Mouse (Mus musculus): ENCODE measurements at regions not wholly inside any gene's neighbourhood (a gene's known extent, or its start where the extent isn't known, plus 50 kb on each side); places are given as distances from the start of the nearest gene placed in this dataset.

DNA sequence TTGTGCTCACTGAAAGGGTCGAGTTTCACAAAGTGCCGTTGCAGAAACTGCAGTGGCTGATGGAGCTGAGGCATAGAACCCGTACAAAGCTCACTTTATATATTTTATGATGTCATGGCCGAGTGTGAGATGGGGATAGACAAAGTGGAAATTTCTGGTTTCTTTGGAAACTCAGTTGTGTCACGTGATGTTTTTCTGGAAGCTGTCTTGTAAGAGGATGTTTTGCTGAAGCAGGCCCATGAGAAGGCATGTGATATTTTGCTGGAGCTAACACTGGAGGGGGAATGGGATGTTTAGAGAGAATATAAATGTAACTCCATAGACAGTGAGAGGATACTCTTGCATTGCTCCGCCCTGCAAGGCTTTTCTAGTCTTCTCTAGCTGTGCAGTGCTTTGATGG, 311.7 kb downstream of the Tmem132b start:
- no peak for DNase-seq (ENCODE audit: low spot score in 2 of 2)

GRCm38 (mm10) chr5:125849722-125850121, 318.1 kb downstream of the Tmem132b start:
- DNase-seq (ENCODE audit: low spot score in 2 of 2): no peak

- DNase-seq (ENCODE audit: low spot score in 2 of 2): no peak
Measured at GRCm38 (mm10) chr5:125876296-125876695, 344.7 kb downstream of the Tmem132b start.

DNA sequence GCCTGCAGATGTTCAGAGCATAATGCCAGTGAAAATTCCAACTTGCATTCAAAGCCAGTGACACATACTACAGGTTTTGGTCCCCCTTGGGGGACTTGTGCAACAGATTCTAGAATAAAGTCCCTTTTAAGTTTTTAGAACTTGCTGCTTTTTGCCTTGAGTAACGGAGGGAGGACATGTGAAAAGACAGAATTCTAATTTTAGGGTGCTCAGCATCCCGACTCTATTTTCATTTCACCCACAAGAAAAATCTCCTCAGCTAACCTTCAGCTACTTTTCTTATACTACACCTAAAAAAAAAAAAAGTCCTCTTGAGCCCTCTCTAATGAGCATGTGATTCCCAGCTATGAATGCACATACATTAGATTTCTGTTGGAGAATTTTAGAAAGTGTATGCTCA, 357.3 kb downstream of the Tmem132b start:
- no peak for DNase-seq (ENCODE audit: low spot score in 2 of 2)

DNA sequence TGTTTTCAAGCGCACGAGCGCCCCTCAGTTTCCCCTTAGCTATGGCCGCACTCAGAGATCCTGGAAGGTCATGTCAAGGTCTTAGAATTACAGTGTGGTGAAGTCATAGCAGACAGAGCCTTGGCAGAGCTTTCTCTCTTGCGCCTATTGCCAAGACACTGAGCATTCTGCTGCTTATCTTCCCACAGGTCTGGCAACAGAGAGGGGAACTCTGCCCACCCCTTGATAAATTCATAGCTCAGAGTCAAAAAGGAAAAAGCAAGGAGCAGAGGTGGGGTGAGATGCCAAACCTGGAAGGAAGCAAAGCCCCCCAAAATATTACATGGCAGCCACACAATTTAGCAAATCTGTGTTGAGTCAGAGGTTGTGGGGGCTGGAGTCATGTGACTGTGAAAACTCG, 362.3 kb downstream of the Tmem132b start:
- no peak for DNase-seq (ENCODE audit: low spot score in 2 of 2)

DNA sequence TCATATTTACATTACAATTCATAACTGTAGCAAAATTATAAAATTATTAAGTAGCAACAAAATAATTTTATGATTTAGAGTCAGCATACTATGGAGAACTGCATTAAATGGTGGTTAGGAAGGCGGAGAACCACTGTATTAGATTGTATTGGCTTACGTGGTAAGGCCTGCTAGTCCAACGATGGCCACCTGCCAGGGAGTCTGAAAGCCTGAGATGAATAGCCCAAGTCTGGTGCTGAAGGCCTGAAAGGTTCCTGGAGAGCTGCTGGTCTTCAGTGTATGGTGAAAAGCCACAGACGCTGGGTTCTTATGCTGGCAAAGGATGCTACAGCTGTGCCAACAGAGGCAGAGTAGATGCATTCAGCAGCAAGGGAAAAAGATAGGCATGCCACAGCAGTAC, 370.5 kb downstream of the Tmem132b start:
- DNase-seq (ENCODE audit: low spot score in 2 of 2): no peak

DNA sequence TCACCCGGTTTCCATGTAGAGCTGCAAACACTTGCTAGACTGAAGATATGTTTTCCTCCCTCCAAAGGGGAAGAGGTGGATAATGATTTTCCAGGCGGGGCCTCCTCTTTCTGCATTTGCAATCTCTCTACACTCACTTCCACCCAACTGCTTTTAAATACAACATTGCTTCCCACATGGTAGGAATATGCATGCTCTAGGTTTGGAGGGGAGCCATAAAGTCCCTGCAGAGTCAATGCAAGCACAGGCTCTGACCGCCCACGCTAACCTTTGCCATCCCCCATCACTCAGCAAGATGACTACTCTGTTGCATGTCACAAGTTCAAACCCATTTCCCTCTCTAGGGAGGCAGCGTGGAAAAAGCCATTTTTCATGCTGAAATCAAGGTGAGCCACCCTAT, 372.9 kb downstream of the Tmem132b start:
- no peak for DNase-seq (ENCODE audit: low spot score in 2 of 2)

- DNase-seq (ENCODE audit: low spot score in 2 of 2): no peak
Measured at GRCm38 (mm10) chr5:125907332-125907731, 375.8 kb downstream of the Tmem132b start.

DNA sequence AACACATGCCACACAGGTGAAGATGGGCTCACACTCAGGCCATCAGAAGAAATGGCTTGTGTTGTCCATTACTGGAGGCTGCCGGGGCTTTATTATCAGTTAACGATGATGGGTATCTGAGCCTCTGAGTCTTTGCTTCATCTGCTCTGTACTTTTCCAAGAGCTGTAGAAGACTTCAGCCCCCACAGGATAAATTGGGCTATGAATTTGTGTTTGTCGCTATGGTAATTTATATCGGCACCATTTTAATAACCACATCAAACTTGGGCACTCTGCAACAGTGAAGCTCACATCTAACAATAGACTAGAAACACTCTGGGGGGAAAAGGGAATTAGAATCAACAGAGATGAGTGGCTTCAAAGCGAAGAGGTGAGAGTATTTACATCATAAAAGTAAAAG, 376.3 kb downstream of the Tmem132b start:
- no peak for DNase-seq (ENCODE audit: low spot score in 2 of 2)

GRCm38 (mm10) chr5:125915857-125916256, 384.3 kb downstream of the Tmem132b start:
- no peak for DNase-seq (ENCODE audit: low spot score in 2 of 2)

DNA sequence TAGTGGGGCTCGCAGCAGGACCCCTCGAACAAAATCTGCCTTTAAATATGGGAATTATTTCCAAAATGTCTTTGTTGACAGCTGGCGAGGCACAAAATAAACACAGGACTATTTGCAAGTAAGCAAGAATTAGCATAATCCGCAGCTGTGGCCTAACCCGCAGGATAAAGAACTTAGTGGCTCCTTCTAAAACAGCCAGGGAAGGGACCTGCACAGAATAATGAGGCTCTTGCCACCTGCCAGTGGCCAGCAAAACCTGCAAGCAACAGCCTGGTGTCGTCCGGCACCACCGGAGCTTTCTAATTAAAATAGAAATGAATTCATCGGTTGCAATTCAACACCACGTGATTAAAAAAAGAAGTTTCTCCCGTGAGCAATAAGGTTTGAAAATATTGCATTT, 389.4 kb downstream of the Tmem132b start:
- no peak for DNase-seq (ENCODE audit: low spot score in 2 of 2)

GRCm38 (mm10) chr5:125925856-125926497, 394.4 kb downstream of the Tmem132b start:
- DNase-seq (ENCODE audit: low spot score in 2 of 2): no peak

DNA sequence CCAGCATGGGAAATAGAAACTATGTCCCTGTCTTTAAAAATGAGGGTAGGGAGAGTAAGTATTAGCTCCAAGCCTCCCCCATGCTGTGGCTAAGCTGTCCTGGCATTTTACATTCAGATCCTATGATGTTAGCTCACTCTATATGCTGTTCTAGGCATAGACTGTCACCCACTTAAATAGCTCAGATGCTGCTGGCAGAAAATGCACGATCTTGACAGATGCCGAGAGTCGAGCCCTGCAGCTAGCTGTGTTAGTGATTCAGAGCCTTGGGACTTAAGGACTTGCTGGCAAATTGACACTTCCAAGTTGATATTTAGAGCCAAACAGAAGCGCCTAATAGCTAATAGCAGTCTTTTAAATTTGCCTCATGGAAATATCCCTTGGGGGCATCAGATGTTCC, 399.9 kb downstream of the Tmem132b start:
- DNase-seq (ENCODE audit: low spot score in 2 of 2): no peak

DNA sequence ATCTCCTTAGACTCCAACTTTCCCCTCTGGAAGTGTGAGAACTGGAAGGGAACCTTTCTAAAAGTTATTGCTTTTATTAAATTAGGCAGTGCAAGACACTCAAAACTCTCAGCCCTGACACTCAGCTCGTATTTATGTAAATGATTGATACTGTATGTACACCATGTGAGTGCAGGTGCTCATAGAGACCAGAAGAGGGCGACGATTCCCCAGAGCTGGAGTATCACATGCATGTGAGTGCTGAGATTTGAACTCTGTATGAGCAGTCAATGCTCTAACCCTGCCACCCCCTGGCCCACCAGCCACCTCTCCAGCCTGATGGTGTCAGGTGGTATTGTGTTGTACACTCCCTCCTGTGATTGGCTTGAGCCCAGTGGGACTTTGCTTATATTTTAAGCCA, 407.8 kb downstream of the Tmem132b start:
- no peak for DNase-seq (ENCODE audit: low spot score in 2 of 2)

DNA sequence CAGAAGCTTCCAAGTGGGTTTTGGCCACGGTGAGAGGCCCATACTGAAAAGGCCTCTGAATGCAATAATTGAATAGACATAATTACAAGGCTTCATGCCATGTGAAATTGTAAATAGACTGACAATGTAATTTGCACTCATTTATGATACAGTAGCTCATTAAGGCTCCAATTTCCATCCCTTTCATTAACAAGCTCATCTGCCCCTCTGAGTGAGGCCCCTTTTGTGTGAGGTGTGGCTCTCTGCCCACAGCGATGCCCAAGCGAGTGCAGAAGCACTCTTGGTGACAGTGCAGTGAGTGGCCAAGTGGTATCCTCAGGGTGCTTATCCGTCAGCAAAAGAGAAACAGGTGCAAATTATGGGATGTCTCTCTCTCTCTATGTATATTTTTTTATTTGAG, 415.2 kb downstream of the Tmem132b start:
- DNase-seq (ENCODE audit: low spot score in 2 of 2): no peak

DNA sequence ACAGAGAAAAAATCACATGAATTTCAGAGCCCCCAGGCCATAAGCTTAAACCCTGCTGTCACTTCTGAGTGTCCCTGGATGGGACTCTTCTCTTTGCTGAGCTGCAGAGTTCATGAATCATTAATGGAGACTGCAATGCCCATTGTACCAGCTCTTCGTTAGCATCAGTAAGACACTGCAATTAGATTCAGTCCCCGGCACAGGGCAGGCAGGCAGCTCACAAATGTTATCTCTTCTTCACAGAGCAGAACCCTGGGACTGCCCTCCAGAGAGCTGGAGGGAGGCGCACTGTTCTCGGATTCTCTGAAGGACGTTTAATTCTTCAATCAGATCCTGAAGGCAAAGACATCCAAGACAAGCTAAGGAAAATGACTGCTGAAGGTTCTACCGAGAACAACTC, 420.1 kb downstream of the Tmem132b start:
- DNase-seq (ENCODE audit: low spot score in 2 of 2): no peak

DNA sequence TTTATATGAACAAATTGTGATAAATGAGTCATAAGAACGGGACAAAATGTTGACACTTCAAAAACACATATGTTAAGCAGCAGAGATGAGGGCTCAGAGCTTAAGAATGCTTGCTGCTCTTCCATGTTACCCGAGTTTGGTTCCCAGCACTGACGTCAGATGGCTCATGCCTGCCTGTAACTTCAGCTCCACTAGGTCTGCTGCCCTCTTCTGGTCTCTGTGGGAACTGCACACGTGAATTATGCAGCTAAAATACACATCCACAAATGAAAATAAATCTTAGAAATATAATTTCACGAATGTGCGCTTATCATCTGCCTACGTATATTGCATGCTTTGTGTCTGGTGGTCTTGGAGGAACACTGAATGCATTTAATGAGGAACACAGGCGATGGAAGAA, 432.5 kb downstream of the Tmem132b start:
- no peak for DNase-seq (ENCODE audit: low spot score in 2 of 2)

GRCm38 (mm10) chr5:125968151-125968550, 436.6 kb downstream of the Tmem132b start:
- DNase-seq (ENCODE audit: low spot score in 2 of 2): no peak

DNA sequence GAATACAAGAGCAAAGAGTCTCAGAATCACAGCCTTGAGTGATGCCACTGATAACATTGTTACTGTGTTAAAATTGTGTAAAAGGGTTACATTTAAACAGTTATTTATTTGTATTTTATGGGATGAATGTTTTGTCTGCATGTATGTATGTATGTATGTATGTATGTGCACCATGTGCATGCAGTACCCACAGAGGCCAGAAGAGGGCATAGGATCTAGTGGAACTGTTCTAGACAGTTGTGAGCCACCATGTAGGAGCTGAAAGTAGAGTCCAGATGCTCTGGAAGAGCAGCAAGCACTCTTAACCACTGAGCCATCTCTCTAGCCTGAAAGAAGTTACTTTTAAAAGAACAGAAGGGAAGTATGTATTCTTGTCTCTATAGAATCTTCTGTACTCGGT, 442.5 kb downstream of the Tmem132b start:
- no peak for DNase-seq (ENCODE audit: low spot score in 2 of 2)

DNA sequence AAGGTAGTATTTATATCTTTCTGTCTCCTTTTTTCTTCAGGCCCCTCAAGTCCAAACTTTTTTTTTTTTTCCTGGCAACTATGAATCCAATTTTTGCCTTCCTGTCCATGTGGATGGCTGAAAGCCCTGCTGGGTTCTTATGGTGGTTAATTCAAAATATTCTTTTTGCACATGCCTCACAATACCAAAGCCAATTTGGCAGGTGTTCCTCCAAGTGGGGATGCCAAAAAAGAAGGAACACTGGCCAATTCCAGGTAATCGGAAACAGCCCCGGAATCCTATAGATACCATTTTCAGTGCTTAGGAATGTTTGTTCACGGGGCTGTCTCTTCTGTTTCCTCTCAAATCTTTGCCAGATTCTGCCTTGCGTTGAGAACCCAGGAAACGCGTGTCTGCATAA, 448.2 kb downstream of the Tmem132b start:
- DNase-seq (ENCODE audit: low spot score in 2 of 2): no peak

- no peak for DNase-seq (ENCODE audit: low spot score in 2 of 2)
Measured at GRCm38 (mm10) chr5:125985356-125985755, 453.8 kb downstream of the Tmem132b start.

GRCm38 (mm10) chr5:125997173-125997572, 465.6 kb downstream of the Tmem132b start:
- DNase-seq (ENCODE audit: low spot score in 2 of 2): no peak

DNA sequence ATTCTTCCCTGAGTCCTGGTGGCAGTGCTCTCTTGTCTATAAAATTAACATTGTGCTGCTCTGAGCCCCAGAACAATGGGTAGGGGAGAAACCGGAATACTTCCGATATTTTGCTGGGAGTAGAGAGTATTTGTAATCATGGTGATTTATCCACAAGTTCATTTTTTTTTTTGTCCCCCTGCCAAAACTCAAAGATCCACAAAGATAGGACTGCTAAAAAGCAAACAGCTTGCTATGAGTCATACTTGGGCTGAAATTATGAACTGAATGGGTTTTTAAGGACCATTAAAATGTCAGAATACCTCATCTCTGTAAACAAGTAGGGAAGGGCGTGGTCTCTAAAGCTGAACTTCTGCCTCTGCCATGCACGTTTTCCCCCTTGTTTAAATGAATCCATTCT, 476.3 kb downstream of the Tmem132b start:
- DNase-seq (ENCODE audit: low spot score in 2 of 2): no peak

DNA sequence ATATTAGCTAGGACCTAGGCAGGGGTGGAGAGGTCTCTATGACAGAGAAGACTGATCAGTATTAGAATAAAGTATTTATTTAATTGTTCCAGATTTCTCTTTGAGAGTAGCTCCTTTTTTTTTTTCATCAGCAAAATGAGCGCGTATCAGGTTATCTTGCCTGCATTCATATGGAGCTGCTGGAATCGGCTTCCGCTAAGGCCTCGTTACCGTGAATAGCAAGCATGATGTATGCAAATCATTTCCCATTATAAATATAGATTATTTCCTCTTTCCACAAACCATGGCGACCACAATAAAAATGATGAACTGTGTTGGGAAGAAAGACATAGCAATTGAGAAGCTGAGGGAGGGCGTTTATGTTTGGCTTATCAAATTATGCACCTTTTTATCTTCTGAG, 476.7 kb downstream of the Tmem132b start:
- no peak for DNase-seq (ENCODE audit: low spot score in 2 of 2)

Data from urinary bladder, postnatal 36 days (tissue).